Mouse (Mus musculus) spleen, adult 2 months (tissue): ENCODE results near the gene Aqp12.

Experiments
- CTCF ChIP-seq: fragments of 200-500 bp; IDR thresholded peaks from 2 replicates; pipeline ENCODE4 v1.5.1; 2011; ENCODE audit warnings: mild to moderate bottlenecking, inconsistent platforms; ENCODE audit not compliant: insufficient read depth, insufficient read length, insufficient replicate concordance; ENCODE audit errors: extremely low read depth
- POLR2A ChIP-seq: fragments of 200-500 bp; IDR thresholded peaks from 2 replicates; pipeline ENCODE4 v1.6.1; 2011; ENCODE audit warnings: low read depth, low read length, inconsistent platforms

GRCm38 (mm10) chr1:93020602-93021001, 14.5 kb downstream of the Aqp12 start:
- TF ChIP-seq CTCF: no peak
- TF ChIP-seq POLR2A: no peak
